Mouse (Mus musculus): ENCODE results near the gene Casz1.

Casz1 gene

DNA sequence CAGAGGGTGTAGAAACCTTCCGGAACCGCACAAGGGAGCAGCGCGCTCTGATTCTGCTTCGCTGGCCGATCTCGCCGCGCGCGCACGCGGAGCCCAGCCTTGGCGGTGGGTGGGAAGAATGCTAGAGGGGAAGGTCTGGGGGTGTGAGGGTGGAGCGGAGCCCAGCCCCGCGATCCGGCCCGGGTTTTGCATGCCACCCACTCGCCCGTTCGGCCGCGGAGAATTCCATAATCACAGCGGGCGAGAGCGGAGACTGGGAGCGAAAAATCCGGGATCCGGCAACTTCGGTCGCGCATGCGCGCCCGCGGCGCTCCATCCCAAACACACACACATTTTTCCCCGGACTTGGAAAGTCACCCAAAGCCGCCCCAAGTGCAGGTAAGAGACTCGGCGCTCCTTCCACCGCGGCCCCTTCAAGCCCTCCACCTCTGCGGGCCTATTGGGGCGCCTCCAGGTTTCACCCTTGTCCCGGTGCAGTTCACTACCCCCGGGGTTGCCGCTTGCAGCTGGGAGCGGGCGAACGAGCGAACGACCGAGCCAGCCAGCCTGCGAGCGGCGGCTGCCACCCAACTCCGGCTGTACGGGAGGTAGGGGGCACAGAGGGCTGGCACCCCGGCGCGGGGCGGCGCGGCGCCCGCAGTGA lies at the start of gene Casz1:
Casz1 (plus strand) TSS at position 293 of the 643 bp plus-strand sequence.
- peak; percentile 85 for DNase-seq (ENCODE audit: low spot score)

DNA sequence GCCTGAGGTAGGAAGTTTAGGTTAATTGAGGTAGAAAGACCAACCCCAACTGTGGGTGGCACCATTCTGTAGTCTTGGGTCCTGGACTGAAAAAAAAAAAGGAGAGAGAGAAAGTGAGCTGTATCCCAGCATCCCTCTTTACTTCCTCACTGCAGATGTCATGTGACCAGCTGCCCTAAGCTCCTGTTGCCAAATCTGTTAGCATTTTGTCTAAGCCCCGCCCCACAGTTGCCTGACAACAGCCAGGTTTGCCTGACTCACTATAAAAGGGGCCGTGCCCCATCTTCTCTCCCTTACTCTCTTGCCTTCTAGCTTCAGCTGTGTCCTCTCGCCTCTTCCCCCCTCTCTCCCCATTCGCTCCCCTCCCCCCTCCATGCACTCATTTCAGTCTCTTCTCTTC lies 45.4 kb upstream of the Casz1 start:
- no peak for DNase-seq (ENCODE audit: low spot score)

DNA sequence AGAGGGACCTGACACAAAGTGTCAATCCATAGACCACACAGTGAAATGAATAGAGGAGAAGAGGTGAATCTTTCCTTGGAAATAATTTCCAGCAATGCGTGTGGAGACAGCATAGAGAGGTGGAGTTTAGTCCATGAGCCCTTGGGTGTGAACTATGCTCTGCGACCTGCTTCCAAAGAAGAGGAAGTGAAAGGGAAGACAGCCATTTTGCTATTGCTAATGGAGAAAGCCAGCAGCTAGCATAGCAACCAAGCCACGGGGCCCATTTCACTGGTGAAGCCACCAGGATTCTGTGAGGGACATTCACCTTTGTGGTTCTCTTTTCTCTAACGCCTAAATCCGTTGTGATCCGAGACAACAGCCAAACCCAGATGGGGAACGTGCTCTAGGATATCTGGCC lies 44.1 kb upstream of the Casz1 start:
- no peak for DNase-seq (ENCODE audit: low spot score)

DNA sequence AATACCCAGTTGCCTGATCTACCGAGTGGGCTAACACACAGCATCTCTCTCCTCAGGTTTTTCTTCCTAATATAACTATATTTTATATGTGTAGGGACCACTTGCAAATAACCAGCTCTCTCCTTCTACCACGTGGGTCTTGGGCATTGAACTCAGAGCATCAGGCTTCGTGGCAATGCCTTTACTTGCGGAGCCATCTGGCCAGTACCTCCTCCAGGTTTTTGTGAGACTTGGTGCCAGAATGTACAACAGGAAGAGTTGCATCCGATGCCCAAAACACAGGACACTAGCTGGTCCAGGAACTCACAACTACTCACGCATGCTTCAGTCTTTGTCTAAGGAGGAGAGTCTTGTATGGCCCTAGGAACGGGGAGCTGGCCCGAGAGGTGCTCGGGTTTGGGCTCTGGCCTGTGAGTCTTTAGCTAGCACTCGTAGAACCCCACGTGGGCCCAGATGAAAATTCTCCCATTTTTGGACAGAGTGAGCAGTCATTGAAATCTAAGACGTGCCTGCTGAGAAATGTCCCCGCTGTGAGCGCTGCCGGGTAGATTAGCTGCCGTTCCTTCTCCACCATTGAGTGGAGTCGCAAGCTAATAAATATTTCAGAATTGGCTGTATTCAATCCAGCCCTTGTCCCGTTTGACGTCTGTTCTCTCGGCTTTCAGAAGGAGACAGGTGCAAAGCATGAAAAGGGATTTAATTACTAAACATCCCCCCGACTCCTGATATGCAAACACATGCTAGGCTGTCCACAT lies 38.0 kb upstream of the Casz1 start:
- no peak for DNase-seq (ENCODE audit: low spot score)

DNA sequence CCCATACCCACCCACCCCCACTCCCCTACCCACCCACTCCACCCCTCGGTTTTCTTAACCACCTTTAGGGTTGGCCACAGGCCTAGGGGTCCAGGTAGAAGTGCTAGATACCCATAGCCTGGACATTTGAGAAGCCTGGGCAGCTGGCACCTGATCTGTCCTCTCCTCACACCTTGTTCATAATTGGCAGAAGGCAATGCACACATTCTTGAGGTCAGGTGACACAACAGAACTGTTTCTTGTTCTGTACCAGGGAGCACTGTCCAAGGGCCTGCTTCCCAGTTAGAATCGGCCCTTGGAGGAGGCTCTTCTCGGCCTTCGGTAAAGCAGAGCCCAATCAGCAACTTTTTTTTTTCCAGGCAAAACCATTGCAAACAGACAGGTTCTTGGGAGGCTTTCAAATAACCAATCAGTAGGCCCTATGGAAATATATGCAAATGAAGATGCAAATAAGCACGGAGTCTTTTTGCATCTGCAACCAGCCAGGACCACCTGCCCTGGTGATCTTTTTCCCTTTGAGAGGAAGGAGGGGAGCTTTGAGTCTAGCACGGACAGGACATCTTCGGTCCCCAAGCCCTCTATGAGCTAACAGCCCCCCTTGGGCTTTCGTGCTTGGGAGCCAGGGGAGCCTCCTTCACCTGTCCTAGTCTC lies 36.4 kb upstream of the Casz1 start:
- no peak for DNase-seq (ENCODE audit: low spot score)

DNA sequence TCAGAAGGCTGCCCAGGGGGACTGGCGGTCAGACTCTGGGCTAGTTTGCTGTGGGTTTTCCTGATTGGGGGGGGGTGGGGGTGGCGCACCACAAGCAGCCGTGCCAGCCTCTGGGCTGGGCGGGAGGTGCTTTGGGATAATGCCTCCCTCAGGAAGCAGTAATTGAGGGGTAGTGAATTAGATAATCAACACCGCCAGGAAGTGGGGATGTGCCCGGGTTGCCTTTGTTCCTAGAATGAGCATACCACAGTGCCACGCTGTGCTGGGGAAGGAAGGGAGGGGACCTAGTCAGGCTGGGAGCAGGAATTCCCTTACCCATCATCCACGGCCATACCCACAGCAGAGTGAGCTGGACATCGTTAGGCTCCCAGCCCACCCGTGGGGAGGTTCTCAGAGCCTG lies 35.6 kb upstream of the Casz1 start:
- DNase-seq (ENCODE audit: low spot score): no peak

DNA sequence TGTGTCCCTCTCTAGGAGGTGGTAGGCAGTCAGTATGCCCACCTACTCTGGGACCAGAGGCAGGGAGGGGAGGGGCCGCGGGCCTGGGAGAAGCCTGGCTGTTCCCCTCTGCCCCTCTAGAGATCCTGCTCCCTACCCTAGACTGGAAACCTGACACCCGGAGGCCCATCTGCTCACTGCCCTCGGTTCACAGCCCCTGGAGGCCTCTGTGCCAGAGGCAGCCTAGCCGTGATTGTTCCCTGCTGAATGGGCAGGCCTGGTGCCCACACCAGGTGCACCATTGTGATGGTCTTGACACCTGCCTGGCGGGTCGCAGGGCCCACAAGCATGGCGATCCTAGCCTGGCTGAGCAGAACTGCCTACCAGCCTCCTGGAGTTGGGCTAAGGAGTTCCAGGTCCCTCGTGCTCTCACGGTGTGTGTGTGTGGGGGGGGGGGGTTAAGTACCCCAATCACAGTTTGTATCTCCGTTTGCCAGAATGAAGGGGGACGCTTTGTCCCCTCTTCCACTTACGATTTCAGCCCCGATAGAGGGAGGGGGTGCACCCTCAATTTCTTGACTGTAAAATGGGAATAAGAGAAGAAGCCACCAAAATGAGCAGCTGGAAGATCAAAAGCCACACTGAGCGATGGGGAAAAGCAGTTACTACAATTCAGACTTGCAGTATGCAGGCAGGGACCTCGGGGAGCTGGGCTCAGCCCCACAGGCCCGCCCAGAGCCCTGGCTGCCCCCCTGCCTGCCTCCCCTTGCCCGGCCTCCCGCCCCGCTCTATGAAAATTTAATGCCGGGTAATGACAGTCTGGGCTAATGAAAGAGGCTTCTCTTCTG lies 33.4 kb upstream of the Casz1 start:
- no peak for DNase-seq (ENCODE audit: low spot score)

DNA sequence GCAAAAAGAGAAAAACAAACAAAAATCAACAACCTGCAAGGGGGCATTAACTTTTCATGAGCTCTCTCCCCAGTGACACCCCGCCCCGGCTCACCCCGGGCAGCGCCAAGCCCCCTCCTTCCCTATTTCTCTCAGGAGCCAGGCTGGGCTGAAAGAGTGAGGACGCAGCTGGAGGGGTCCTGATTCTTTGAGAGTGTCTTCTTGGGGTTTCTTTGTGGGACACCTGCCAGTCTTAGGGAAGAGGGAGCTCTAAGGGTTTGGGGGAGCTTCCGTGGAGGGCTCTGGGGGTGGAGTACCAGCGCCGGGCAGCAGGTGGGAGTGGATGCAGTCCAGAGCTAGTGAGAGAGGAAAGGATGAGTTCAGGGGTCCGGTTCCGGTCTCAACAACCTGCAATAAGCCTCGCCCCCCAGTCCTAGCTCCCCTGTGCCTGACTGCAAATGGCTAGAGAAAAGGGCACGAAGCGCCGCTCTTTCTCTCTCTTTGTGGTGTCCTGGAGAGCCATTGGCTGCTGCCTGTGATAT lies 32.8 kb upstream of the Casz1 start:
- DNase-seq (ENCODE audit: low spot score): no peak

DNA sequence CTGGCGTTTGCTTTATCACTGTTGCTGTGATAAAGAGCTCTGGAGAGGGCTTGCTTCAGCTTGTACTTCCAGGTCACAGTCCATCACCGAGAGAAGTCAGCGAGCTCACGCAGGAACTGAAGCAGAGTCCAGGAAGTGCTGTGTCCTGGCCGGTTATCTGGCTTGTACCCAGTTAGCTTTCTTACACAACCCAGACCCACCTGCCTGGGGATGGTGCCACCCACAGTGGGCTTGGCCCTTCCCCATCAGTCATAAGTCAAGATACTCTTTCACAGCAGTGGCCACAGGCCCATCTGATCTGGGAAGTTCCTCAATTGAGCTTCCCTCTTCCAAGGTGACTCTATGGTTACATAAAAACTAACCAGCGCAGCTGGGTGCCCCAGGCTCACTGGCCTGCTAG lies 31.6 kb upstream of the Casz1 start:
- no peak for DNase-seq (ENCODE audit: low spot score)

DNA sequence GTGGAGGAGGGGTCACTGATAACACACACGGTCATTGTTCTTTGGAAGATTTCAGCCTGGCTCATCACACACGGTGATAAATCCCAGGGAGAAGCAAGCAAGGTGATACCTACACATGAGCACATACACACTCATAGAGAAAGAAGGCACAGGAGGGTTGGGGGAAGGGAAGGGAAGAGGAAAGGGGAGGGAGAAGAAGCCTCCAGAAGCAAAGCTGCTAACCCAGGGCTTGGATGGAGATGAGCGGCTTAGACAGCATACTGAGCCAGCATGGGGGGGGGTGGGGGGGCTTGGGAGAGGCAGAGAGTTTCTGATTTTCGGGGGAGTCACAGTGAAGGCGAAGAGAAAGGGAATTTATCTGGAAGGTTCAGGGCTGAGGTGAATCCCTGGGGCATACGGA lies 30.2 kb upstream of the Casz1 start:
- DNase-seq (ENCODE audit: low spot score): no peak

DNA sequence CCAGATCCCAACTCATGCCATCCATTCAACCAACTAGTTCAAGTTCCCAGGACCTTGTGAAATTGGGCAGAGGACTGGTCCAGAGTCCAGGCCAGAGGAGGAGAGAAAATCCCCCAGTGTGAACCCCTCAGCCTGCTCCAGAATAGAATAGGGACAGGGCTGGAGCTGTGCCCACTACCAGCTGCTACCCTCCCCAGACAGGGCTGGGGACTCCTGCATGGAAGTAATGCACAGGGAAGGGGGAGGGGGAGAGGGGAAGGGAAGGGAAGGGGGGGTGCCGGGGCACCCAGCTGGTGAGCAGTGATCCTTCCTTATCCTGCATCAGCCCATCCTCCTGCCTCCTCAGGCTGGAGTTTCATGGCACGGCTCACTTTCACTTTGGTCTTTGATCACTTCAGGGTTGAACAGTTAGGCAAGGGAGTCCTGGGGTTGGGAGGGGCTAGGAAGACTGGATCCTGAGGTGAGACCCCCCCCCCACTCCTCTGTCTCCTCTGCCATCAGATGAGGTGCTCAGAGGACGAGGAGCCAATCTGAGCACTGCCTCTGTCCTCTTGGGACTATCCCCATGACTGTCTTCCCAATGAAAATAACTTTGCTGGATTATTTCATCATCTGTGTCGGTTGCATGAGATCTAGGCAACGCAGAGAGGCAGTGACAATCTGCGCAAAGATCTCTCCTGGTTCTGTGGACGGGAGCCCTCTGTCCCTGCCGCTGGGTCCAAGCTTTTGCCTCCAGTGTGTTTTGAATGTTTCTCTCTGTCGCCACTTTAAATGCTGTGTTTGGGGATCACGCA lies 28.6 kb upstream of the Casz1 start:
- DNase-seq (ENCODE audit: low spot score): no peak

DNA sequence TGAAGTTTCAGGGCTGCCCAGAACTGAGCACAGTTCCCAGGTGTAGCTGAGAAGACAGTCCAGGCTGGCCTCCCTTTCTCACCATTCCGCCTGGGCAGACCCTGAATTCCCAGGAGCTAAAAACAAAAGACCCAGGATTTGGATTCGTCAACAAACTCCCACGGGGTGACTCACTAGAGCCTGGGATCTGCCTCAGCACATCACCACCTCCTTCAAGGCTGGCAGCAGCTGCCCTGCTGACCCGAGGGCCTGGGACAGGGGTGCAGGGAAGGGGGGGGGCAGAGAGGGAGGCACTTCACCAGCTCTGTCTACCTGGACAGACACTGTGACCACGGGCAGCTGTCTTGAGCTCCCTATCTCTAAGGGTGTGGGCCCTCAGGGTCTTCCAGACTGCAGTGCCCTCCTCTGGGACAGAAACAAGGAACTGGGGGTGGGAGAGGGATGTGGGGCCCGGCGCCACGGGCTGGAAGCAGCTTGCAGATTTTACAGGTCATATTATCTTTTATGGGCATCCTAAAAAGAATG lies 24.1 kb upstream of the Casz1 start:
- peak; percentile 45 for DNase-seq (ENCODE audit: low spot score)

DNA sequence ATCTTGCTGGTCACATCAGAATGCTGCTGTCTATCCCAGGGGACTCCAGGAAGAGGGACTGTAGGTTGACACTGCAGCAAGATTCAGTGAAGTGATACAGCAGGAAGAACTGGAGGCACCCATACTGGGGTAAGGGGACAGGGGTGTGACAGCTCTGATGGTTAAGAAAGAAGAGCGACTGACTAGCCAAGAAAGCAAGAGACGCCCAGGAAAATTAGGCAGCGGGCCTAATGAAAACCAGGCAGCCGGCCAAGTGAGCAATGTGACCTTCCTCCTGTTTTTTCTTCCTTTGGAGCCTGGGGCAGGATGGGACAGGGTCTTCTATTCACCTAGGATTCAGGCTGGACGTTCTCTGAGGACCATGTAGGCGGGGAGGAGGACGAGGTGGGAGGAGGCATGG lies 22.7 kb upstream of the Casz1 start:
- DNase-seq (ENCODE audit: low spot score): peak; percentile 42

DNA sequence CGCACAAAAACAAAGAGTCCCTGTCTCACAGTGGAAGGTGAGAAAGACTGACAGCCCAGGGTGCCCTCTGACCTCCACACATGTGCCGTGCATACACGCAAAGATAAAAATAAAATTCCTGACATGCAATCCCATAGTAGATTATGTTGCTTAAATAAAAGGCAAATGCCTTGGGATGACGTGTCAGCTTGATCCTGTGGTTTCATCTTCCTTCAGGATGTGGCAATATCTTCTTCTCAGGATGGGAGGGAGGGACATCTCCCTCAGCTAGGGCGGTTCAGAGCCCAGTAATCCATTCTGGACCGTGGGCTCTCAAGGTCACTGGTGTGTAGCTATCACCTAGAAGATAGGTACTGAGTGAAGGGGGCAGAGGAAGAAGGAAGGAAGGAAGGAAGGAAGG lies 21.3 kb upstream of the Casz1 start:
- DNase-seq (ENCODE audit: low spot score): no peak

DNA sequence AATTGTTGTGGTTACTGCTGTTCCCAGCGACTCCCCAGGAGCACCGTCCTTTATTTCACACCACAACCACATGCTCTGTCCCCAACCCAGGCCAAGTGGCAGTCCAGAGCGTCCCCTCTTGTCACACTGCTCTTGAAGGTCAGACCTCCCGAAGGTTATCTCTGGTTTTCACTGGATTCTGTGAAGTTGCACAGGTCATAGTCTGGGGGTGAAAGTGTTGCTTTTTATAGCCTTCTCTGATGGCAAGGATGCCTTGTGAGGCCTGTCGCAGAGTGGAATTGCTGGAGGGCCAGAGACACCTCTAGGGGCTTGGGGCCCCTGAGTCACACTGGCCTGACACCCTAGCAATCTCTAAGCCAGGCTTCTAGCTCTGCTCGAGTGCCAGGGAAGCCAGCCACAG lies 20.5 kb upstream of the Casz1 start:
- no peak for DNase-seq (ENCODE audit: low spot score)

DNA sequence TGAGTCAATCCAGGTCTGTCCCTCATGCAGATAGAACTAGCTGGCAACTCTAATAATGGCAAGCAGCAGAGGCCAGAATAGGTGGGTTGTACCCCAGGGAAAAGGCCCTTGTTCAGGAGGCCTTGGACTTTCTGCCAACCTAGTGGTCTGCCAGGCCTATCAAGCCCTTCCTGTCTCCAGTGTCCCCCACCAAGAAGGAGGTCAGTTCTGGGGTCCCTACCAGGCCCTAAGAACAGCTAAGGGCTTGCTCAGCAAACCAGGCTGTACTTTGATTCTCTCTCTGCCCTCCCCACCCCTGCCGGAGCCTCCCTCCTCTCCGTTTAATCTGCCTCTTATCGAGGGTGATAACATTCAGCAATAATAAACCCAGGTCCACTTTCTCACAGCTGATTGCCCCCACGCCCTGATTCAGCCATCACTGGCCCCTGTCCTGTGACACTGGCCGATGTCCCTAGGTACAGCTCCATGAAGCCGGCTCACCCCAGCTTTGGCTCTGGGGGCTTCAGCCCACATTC lies 19.1 kb upstream of the Casz1 start:
- DNase-seq (ENCODE audit: low spot score): no peak

DNA sequence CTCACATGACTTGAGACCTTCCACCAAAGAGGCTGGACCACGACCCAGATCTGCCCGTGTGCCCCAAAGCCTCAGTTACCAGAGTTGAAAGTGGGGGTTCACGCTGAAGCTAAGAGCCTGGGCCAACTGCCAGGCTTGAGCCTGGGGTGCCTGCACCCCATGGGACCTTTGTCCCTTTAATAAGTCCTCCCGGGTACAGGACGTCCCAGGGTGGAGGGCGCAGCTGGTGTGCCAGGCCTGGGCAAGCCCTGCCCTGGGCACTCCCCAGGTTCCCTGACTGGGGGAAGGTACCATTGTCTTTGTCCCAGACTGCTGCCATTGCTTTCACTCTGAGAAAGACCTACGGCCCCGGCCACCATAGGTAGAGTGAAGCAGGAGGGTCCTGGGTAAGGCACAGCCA lies 18.2 kb upstream of the Casz1 start:
- no peak for DNase-seq (ENCODE audit: low spot score)

DNA sequence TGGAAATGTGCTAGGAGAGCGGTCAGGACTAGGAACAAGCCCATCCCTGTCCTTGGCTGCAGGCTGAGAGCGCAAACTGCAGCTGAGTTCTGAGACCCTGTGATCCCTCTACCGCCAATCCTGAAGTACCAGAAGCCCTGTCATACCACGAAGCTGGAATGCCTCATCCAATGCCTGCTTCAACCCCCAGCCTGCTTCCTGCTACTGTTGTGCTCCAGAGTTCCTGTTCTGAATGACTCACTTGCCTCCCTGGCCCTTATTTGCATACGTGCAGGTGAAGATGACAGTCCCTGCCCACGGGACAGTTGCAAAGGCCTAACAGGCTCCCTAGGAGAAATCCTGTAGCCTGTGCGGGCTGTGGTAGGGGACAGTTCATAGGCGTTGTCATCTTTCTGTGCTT lies 13.3 kb upstream of the Casz1 start:
- no peak for DNase-seq (ENCODE audit: low spot score)

DNA sequence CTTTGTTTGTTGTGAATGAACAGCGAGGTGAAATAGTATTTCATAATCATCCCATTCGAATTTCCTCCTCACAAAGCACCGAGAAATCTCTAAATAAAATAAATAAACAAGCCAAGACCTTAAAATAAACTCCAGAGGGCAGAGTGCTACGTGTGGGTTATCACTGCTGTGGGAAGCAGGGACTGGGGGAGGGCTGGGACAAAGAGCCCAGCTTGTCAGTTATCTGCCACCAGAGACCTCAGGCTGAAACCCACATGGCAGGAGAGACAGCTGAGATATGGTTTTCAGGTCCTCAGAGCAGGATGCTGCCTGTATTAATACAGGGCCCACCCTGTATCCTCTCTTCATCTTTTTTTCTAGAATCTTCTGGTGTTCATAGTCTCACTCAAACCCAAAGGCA lies 9.2 kb upstream of the Casz1 start:
- DNase-seq (ENCODE audit: low spot score): no peak

DNA sequence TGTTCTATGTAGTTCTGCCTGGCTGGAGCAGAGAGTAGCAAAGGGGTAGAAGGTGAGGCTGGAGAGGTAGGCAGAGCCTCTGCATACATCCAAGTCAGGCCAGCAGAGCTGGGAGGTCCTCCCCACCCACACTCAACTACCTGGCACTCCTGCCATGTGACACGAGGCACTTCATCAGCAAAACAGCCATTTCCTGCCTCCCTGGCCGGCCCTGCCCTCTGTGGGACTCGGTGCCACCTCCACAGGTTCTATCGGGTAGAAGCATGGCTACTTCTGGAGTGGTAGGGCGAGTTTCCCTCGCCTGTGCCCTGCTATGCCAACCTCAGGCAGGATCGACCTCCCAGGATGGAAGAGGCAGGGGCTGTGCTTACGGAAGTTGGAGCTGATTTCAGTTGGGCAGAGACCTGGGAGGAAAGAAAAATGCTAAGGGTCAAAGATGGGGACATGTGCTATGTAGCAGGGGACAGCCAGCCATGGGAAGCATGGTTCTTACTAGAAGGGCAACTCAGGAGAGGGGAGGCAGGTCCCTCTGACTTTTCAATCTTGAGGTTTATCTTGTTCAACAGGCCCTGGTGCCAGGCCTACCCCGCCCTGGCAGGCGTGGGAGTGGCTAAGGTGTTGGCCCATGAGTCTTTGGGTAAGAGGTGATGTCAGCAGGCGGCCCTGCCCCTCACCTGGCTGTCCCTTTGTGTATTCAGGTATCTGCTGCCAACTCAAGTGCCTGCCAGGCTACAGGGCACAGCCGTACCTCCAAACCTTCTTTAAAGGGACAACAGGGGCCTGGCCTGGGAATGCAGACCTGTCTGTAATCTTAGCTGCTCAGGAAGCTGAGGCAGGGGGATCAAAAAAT lies 6.5 kb upstream of the Casz1 start:
- peak; percentile 36 for DNase-seq (ENCODE audit: low spot score)
